Mouse (Mus musculus) bone marrow, adult 2 months (tissue): ENCODE measurements at regions not wholly inside any gene's neighbourhood (a gene's known extent, or its start where the extent isn't known, plus 50 kb on each side); places are given as distances from the start of the nearest gene placed in this dataset.

Experiments
- CTCF ChIP-seq: fragments of 200-500 bp; IDR thresholded peaks from 2 replicates; pipeline ENCODE4 v1.5.1; 2011; ENCODE audit warnings: low read length, control low read depth; ENCODE audit not compliant: control insufficient read depth, insufficient read depth
- POLR2A ChIP-seq: fragments of 200-500 bp; IDR thresholded peaks from 2 replicates; pipeline ENCODE4 v1.6.1; 2011; ENCODE audit warnings: low read depth, mild to moderate bottlenecking, control low read depth, low read length, borderline replicate concordance; ENCODE audit not compliant: control insufficient read depth

GRCm38 (mm10) chr14:60576281-60576680, 57.5 kb upstream of the Spata13 start:
- TF ChIP-seq CTCF: no peak
- TF ChIP-seq POLR2A: no peak
